Mouse (Mus musculus) Patski (cell line): ENCODE results near the gene Gm36210. TPM values are rescaled to one million over a fixed set of nuclear protein-coding genes. Genes with fewer than 3 reads are reported as not detected.

ENCODE experiments used
- ATAC-seq: fragments of 100-300 bp; one replicate; pipeline ENCODE4 v1.8.0; 2021
- CTCF ChIA-PET: fragments of 350-600 bp; sonication (Branson Sonifier 250); formaldehyde crosslinking; loops from one replicate; lab custom pipeline; 2022; ENCODE audit warnings: inconsistent platforms; lab: Charles Lee
- POLR2A ChIA-PET: fragments of 350-600 bp; sonication (Branson Sonifier 250); formaldehyde crosslinking; loops from one replicate; lab custom pipeline; 2022; ENCODE audit warnings: antibody characterized with exemption, inconsistent platforms; lab: Charles Lee
- DNase-seq: peaks from one replicate; pipeline ENCODE4 v3.0.0-alpha.2; 2011; ENCODE audit warnings: low read depth, low spot score
- H3K27me3 ChIP-seq: fragments of 371-371 bp; one replicate; pipeline ENCODE4 v1.5.1; 2021
- CTCF ChIP-seq: fragments of 100-300 bp; IDR thresholded peaks from one replicate; pipeline ENCODE4 v1.5.1; 2021
- in situ Hi-C: fragments of 300-500 bp; cut with MboI; formaldehyde crosslinking; loops from 3 replicates; pipeline ENCODE4 v1.11.1; 2018; ENCODE audit warnings: low pct_unique_long_range_greater_than_20kb, mixed read lengths
- polyA plus RNA-seq: library from polyadenylated mRNA; unstranded; gene quantifications from one replicate; pipeline ENCODE4 v1.2.3, GENCODE M21; 2021

Gene Gm36210
- polyA plus RNA-seq, 1 experiment from 2014 or later = not detected

DNA sequence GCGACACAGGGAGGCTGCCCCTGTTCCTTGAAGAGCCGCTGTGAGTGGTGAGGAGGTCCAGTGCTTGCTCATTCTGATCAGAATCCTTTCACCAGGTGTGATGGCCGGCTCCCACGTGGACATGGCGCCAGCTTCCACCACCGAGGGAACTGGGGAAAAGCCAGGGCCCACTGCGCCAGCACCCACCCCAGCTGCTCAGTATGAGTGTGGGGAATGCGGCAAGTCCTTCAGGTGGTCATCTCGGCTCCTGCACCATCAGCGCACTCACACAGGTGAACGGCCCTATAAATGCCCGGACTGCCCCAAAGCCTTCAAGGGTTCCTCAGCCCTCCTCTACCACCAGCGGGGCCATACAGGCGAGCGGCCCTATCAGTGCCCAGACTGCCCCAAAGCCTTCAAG lies 12.4 kb upstream of the Gm36210 start:
- no peak for TF ChIP-seq CTCF
- H3K27me3 ChIP-seq = no peaks in the 10 kb centered on the region
- in situ Hi-C loops = loop anchor here (5.0 kb wide), 1 partner anchor 106 kb away; the partner anchor contains the start of gene Ube2s
- ChIA-PET POLR2A (no interaction called here), CTCF (no interaction called here)
- ATAC-seq = no peak
- no peak for DNase-seq

DNA sequence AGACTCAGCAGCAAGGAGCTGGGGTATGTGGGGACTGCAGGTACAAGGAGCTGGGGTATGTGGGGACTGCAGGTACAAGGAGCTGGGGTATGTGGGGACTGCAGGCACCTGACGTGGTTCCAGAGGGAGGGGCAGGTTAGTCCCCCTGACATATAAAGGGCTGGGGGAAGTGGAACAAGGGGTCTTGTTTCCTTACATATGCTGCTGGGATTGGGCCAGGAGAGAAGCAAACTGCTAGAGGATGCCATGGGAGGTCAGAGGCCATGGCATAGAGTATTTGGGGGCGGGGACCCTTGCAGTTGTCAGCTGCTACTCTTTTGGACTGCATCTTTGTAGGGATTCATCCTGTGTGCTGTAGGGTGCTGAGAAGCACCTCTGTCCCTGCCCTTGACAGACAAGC lies 11.2 kb upstream of the Gm36210 start:
- CTCF ChIA-PET = no interaction called here
- POLR2A ChIA-PET = no interaction called here
- no peaks in the 10 kb centered on the region for H3K27me3 ChIP-seq

DNA sequence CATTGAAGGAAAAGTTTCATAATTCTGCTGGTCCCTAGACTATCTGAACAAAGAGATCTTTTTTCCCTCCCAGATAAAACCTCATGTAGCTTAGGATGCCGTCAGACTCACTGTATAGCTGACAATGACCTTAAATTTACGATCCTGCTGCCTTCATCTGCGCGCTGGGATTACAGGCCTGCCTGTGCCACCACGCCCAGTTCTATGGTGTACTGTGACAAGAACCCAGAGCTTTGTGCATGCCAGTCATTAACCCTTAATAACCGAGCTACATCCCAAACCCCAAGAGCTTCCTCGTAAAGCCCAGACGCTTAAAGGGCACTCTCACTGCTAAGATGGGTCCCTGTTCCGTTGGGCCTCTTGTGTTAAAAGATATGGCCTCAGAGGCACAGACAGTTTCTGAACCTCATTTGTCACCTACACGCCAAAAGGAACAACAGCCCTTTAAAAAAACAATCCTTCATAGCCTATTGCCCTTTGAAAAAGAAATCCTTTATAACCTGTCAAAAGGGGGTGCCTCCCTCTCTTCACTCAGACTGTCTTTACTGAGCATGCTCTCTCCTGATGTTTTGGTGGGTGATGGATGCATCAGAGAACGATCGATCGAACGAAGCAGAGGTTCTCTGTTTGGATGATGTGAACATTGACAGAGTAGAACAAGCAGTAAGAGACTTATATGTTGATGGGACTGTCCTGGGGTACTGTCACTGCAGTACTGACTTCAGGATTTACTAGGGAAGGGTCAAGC lies 9.5 kb upstream of the Gm36210 start:
- CTCF ChIA-PET = interaction anchor here (1.1 to 2.6 kb wide), 3 partner anchors 10 to 104 kb away, joined by 3 to 6 read pairs (median 5); partner anchors contain the start of genes Ssc5d and Ube2s

More for the DNA sequence above, 11.2 kb upstream of the Gm36210 start:
- DNase-seq (no peak), ATAC-seq (no peak)
- in situ Hi-C loops = loop anchor here (5.0 kb wide), 1 partner anchor 105 kb away; the partner anchor contains the start of gene Ube2s
- TF ChIP-seq CTCF = no peak

DNA sequence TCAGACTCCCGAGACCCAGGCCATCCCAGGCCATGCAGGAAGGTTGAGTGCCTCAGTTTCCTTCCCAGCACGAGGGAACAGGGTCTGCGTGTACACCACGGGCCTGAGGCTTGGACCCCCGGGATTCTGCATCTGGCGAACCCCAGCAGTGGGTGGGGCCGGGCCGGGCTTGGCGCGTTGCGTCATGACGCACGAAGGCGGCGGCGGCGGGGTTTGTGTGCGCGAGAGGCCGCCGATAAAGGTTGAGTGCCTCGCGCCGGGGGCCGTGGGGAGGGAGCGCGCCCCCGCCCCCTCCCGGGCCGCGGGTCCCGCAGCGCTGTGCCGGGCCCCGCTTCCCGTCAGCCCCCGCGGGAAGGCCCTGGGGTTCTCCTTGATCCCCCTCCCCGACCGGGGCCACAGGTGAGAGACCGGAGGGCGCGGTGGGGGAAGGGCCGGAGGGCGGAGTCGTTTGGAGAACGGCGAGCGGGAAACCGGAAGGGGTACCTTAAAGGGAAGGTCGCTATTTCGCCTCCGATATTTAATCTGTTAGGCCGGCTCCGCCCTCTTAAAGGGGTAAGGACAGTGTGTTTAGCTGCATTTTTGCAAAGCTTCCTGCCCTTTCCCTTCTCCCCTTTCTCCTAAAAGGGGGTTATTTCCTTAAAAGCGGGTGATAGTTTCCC lies 8.8 kb upstream of the Gm36210 start, which contains the start of gene Zfp628:
TSS of gene Zfp628 (plus strand) at position 211 of the 659 bp plus-strand sequence.
- no peaks in the 10 kb centered on the region for H3K27me3 ChIP-seq
- ChIA-PET POLR2A (interaction anchor here (0.6 to 1.2 kb wide), 6 partner anchors 10 to 413 kb away, joined by 3 to 6 read pairs (median 3); no protein-coding TSS in a partner anchor), CTCF (interaction anchor here (1.1 to 2.6 kb wide), 3 partner anchors 10 to 103 kb away, joined by 3 to 6 read pairs (median 5); partner anchors contain the start of genes Ssc5d and Ube2s)
- DNase-seq (peak; percentile 82), ATAC-seq (peak; percentile 89)
- TF ChIP-seq CTCF = no peak
- in situ Hi-C loops = loop anchor here (5.0 kb wide), 1 partner anchor 103 kb away; the partner anchor contains the start of gene Ube2s

More for the DNA sequence above, 9.5 kb upstream of the Gm36210 start:
- no peak for TF ChIP-seq CTCF
- ATAC-seq (peak; percentile 46), DNase-seq (no peak)
- POLR2A ChIA-PET = interaction anchor here (0.6 to 0.9 kb wide), 5 partner anchors 9 to 414 kb away, joined by 3 to 4 read pairs (median 3); no protein-coding TSS in a partner anchor
- no peaks in the 10 kb centered on the region for H3K27me3 ChIP-seq
- in situ Hi-C loops = loop anchor here (5.0 kb wide), 1 partner anchor 104 kb away; the partner anchor contains the start of gene Ube2s

DNA sequence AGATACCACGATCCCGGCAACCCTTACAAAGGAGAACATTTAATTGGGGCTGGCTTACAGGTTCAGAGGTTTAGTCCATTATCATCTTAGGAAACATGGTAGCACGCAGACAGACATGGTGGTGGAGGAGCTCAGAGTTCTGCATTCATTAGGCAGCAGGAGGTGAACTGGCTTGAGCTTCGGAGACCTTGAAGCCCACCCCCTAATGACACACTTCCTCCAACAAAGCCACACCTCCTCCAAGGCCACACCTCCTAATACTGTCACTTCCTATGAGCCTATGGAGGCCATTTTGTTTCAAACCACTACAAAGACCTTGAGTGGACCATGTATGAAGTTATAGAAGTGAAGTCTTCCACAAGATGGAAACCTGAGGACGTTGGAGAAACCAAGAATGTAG lies 5.9 kb upstream of the Gm36210 start:
- H3K27me3 ChIP-seq = no peaks in the 10 kb centered on the region
- CTCF ChIA-PET = interaction anchor here (1.9 kb wide), 1 partner anchor 28 kb away, joined by 7 read pairs; no protein-coding TSS in a partner anchor
- POLR2A ChIA-PET = no interaction called here
- no peak for ATAC-seq
- TF ChIP-seq CTCF = no peak
- no peak for DNase-seq
- in situ Hi-C loops = no loop called here

DNA sequence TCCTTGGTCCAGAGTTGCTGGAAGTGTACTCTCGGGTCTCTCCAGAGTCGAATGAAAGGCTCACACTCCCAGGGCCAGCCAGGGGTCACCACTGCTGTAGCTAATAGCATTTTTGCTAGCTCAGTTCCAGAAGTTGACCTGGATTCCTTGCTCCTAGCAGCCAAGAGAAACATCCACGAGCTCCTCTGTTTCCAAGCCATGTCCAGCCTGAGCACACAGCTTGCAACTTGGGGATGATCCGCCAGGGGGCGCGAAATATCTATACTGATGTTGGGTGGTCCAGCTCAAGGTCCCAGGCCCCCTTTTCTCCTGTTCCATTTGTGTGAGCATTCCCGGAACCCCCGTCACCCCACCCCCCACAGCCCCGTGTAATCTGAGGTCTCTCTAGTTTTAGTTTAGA lies 5.2 kb upstream of the Gm36210 start:
- CTCF ChIA-PET = interaction anchor here (0.7 to 1.9 kb wide), 3 partner anchors 10 to 29 kb away, joined by 3 to 7 read pairs (median 3); no protein-coding TSS in a partner anchor
- in situ Hi-C loops = no loop called here
- ATAC-seq (no peak), DNase-seq (no peak)
- TF ChIP-seq CTCF = no peak
- POLR2A ChIA-PET = no interaction called here
- H3K27me3 ChIP-seq = no peaks in the 10 kb centered on the region

DNA sequence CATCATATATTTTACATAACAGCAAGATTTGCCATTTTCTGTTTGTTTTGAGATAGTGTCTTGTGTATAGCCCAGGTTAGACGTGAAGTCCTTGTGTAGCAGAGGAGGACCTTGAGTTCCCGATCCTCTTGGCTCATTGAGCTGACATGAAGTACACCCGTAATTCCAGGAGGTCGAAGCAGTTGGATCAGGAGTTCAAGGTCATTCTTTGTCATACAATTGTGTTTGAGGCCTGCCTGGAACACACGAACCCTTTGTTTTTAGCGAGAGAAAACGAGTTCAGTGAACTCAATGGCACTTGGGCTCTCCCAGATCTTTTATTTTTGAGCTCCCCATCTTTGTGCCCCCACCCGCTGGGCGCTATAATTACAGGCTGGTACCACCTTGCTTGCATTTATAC lies 3.9 kb downstream of the Gm36210 start:
- ChIA-PET CTCF (interaction anchor here (0.9 to 1.2 kb wide), 2 partner anchors 9 to 89 kb away, joined by 3 read pairs; no protein-coding TSS in a partner anchor), POLR2A (no interaction called here)
- DNase-seq (no peak), ATAC-seq (no peak)
- peaks cover 3% of the 10 kb centered on the region for H3K27me3 ChIP-seq
- no peak for TF ChIP-seq CTCF
- in situ Hi-C loops = no loop called here

DNA sequence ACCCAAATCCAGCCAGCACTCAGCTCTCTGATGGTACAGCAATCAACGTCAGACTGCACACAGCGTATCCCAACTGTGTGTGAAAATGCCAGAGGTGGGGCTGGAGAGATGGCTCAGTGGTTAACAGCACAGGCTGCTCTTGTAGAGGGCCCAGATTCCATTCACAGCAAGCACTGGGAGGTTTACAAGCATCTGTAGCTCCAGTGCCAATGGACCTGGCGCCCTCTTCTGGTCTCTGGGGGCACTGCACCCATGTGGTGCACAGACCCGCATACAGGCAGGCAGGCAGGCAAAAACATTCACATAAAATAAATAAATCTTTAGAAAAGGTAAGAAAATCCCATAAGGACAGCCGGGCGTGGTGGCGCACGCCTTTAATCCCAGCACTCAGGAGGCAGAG lies 5.1 kb downstream of the Gm36210 start:
- ChIA-PET CTCF (interaction anchor here (1.2 to 1.8 kb wide), 2 partner anchors 10 to 32 kb away, joined by 3 to 4 read pairs; partner anchors contain the start of gene Isoc2b), POLR2A (no interaction called here)
- DNase-seq (no peak), ATAC-seq (no peak)
- peaks cover 3% of the 10 kb centered on the region for H3K27me3 ChIP-seq
- TF ChIP-seq CTCF = no peak
- in situ Hi-C loops = no loop called here

DNA sequence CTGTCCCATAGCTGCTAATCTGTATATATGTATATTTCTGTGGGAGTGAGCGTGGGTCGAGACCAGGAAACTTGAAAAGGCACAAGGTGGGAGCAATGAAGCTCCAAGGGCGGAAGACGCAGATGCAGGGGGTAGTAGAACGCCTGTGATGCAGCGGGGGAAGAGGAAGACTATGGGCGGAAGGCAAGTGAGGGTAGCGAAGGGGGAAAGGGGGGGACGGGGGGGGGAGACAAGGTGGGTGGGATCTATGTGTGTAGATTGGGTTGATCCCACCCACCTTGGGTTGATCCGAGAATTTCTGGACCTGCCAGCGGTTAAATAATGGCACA lies 5.8 kb downstream of the Gm36210 start:
- peaks cover 3% of the 10 kb centered on the region for H3K27me3 ChIP-seq
- ATAC-seq = no peak
- no peak for DNase-seq
- ChIA-PET POLR2A (no interaction called here), CTCF (interaction anchor here (1.2 to 1.8 kb wide), 2 partner anchors 11 to 31 kb away, joined by 3 to 4 read pairs; partner anchors contain the start of gene Isoc2b)
- in situ Hi-C loops = no loop called here
- no peak for TF ChIP-seq CTCF
